Mouse (Mus musculus): ENCODE data around the gene Abhd8. TPM values are rescaled to one million over a fixed set of nuclear protein-coding genes. Genes with fewer than 3 reads are reported as not detected.

Gene Abhd8
- polyA plus RNA-seq, 1 experiment from 2014 or later = 63.4 TPM

DNA sequence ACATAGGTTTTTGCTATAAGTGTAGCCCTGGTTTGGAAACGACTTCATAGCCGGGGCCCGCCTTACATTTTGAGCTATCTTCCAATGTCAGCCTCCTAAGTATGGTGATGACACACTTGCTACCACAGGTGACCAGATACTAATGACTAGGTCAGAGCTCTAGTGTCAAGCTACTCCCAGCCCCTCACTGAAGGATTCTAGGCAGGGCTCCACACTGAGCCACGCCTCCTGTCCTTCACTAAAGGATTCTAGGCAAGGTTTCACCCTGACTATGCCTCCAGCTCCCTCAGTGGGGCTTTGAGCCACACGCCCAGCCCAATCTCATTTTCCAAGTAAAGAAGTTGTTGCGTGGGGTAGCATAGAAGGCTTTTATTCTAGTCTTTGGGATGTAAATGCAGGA is 2.7 kb downstream of the Abhd8 start:
- no peak for ATAC-seq (ENCODE audit: insufficient read depth, low FRiP score, low TSS enrichment)
- no peak overlapping the region for H3K27ac ChIP-seq (ENCODE audit: low read depth, low read length)
- H3K27me3 ChIP-seq (ENCODE audit: control insufficient read depth, insufficient read depth, low read length) = no peaks in the 10 kb centered on the region
- H3K4me2 ChIP-seq (ENCODE audit: low read depth) = no peak overlapping the region
- WGBS = 89% methylated on average over 6 of the region's 6 CpGs
- peaks cover 16% of the 10 kb centered on the region for H3K4me1 ChIP-seq (ENCODE audit: control insufficient read depth, insufficient read depth, low read length)
- no peak overlapping the region for H3K9ac ChIP-seq (ENCODE audit: low read length)
- no peak for DNase-seq (ENCODE audit: low spot score)
- peaks cover 21% of the 10 kb centered on the region for H3K36me3 ChIP-seq (ENCODE audit: control insufficient read depth, insufficient read depth, low read length)
- no peaks in the 10 kb centered on the region for H3K9me3 ChIP-seq (ENCODE audit: control insufficient read depth, low read length)
- no peak overlapping the region for H3K4me3 ChIP-seq (ENCODE audit: low read depth, low read length)

DNA sequence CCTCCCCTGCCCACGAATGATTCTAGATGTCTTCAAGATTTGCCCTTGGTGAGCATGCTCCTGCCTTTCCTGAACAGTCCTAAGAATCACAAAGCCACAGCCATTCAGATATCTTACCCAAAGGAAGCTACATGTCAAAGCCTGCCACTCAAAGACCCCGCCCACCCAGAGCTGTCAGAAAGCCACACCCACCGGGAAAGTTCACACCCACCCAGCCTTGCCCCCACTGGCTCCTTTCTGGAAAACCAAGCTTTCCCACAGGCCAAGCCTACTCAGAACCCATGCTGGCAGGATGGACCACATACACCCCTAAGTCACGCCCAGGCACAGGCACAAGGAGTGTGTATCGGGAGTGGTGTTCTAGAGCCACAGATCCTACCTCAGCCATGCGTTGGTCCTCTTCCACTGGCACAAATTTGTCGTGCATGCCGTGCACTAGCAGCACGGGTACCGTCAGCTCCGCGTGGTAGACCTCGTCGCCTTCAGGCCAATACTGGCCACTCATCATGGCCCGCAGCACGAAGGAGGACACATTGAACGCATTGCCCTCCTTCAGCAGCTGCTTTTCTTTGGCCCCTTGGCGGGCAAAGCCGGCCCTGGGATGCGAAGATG is 5.7 kb downstream of the Abhd8 start:
- no peak for DNase-seq (ENCODE audit: low spot score)
- peaks cover 5% of the 10 kb centered on the region; the same call in 1 of the 2 replicates for H3K4me1 ChIP-seq (ENCODE audit: control insufficient read depth, insufficient read depth, low read length)
- no peaks in the 10 kb centered on the region for H3K9me3 ChIP-seq (ENCODE audit: control insufficient read depth, low read length)
- no peak overlapping the region for H3K9ac ChIP-seq (ENCODE audit: low read length)
- H3K4me2 ChIP-seq (ENCODE audit: low read depth) = no peak overlapping the region
- peaks cover 21% of the 10 kb centered on the region for H3K36me3 ChIP-seq (ENCODE audit: control insufficient read depth, insufficient read depth, low read length)
- no peak overlapping the region for H3K27ac ChIP-seq (ENCODE audit: low read depth, low read length)
- no peaks in the 10 kb centered on the region for H3K27me3 ChIP-seq (ENCODE audit: control insufficient read depth, insufficient read depth, low read length)
- H3K4me3 ChIP-seq (ENCODE audit: low read depth, low read length) = no peak overlapping the region
- WGBS = 86% methylated on average over 20 of the region's 20 CpGs
- no peak for ATAC-seq (ENCODE audit: insufficient read depth, low FRiP score, low TSS enrichment)

DNA sequence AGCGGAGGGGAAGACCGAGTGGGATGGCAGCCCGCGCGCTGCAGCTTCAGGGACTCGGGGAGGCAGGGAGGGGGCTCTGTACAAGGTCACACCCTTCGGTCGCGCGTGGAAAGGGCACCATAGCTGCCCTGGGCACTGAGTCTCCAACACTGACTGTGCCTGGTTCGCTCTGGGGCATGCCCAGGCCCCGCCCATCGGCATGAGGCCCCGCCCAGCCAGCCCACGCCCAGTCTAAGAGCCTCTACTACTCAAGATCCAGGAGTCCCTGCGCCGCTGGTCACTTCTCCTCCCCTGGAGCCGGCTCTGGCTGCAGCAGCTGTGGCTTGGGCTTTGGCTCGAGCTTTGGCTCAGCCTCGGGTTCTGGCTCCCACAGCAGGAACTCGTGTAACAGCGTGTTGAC is 6.5 kb downstream of the Abhd8 start:
- Histone ChIP-seq H3K27ac (ENCODE audit: low read depth, low read length) (no peak overlapping the region), H3K9me3 (ENCODE audit: control insufficient read depth, low read length) (no peaks in the 10 kb centered on the region), H3K36me3 (ENCODE audit: control insufficient read depth, insufficient read depth, low read length) (peaks cover 21% of the 10 kb centered on the region), H3K4me2 (ENCODE audit: low read depth) (no peak overlapping the region), H3K4me1 (ENCODE audit: control insufficient read depth, insufficient read depth, low read length) (no peaks in the 10 kb centered on the region), H3K4me3 (ENCODE audit: low read depth, low read length) (no peak overlapping the region), H3K27me3 (ENCODE audit: control insufficient read depth, insufficient read depth, low read length) (no peaks in the 10 kb centered on the region), H3K9ac (ENCODE audit: low read length) (no peak overlapping the region)
- DNase-seq (ENCODE audit: low spot score) (no peak), ATAC-seq (ENCODE audit: insufficient read depth, low FRiP score, low TSS enrichment) (no peak)
- WGBS = 42% methylated on average over 22 of the region's 22 CpGs

DNA sequence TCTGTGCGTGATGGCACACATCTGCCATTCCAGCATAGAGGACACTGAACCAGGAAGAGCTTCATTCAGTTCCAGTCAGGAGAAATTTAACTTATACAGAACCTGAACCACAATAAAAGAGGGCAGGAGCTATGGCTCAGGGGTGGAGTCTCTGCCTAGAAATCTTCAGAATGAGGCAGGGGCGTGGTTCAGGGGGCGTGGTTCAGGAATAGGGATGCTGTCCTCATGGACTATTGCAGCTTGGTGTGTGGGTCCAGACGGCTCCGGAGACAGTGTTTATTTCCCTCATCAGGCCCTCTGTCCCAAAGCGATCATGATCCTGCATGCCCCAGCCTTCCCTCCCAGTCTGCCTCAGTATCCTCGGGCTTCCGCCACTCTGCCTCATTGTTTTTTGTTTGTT is 8.8 kb downstream of the Abhd8 start:
- no peak overlapping the region for H3K4me3 ChIP-seq (ENCODE audit: low read depth, low read length)
- peaks cover 15% of the 10 kb centered on the region for H3K36me3 ChIP-seq (ENCODE audit: control insufficient read depth, insufficient read depth, low read length)
- DNase-seq (ENCODE audit: low spot score) (no peak), ATAC-seq (ENCODE audit: insufficient read depth, low FRiP score, low TSS enrichment) (no peak)
- H3K4me2 ChIP-seq (ENCODE audit: low read depth) = no peak overlapping the region
- H3K9ac ChIP-seq (ENCODE audit: low read length) = no peak overlapping the region
- H3K4me1 ChIP-seq (ENCODE audit: control insufficient read depth, insufficient read depth, low read length) = no peaks in the 10 kb centered on the region
- no peaks in the 10 kb centered on the region for H3K9me3 ChIP-seq (ENCODE audit: control insufficient read depth, low read length)
- H3K27me3 ChIP-seq (ENCODE audit: control insufficient read depth, insufficient read depth, low read length) = no peaks in the 10 kb centered on the region
- 82% methylated on average over 8 of the region's 8 CpGs for WGBS
- H3K27ac ChIP-seq (ENCODE audit: low read depth, low read length) = no peak overlapping the region

DNA sequence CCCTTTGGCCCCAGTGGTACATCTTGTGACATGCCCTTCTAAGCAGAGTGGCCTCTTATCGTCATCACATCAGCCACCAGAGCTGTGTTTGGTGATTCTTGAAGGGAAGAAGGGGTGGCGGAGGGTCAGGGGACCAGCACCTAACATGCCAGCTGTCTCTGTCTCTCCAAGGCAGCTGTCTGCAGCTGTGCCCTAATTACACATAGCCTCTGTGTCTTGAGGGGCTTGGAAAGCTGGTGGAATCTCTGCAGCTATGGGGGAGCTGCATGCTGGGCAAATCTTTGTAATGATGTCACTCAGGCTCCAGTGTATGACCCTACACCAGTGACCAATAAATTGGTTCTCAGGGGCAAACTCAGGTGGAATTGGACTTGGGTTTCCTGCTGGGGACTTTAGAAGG is 10.8 kb downstream of the Abhd8 start:
- Histone ChIP-seq H3K4me3 (ENCODE audit: low read depth, low read length) (no peak overlapping the region), H3K4me2 (ENCODE audit: low read depth) (no peak overlapping the region), H3K9ac (ENCODE audit: low read length) (no peak overlapping the region), H3K9me3 (ENCODE audit: control insufficient read depth, low read length) (no peaks in the 10 kb centered on the region), H3K27ac (ENCODE audit: low read depth, low read length) (no peak overlapping the region), H3K36me3 (ENCODE audit: control insufficient read depth, insufficient read depth, low read length) (peaks cover 10% of the 10 kb centered on the region), H3K4me1 (ENCODE audit: control insufficient read depth, insufficient read depth, low read length) (no peaks in the 10 kb centered on the region), H3K27me3 (ENCODE audit: control insufficient read depth, insufficient read depth, low read length) (no peaks in the 10 kb centered on the region)
- ATAC-seq (ENCODE audit: insufficient read depth, low FRiP score, low TSS enrichment) = no peak
- no peak for DNase-seq (ENCODE audit: low spot score)
- WGBS = 86% methylated on average over 2 of the region's 2 CpGs

DNA sequence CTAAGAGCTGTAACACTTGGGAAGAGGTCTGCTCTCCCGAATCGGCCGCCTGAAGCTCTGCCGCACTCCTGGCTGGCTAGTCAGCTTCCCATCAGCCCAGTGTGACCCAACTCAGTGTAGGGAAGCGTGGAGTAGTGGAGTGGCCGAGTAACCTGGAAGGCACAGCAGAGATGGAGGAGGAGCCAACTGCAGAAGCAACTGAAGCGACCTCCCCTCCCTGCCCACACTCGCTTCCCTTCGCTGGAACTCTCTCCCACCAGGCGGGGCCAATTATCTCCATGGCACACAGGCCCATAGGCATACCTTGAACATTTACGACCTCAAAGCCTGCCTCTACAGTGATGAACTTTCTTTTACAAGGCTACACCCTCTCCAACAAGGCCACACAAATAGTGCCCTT is 11.7 kb downstream of the Abhd8 start:
- H3K4me1 ChIP-seq (ENCODE audit: control insufficient read depth, insufficient read depth, low read length) = no peaks in the 10 kb centered on the region
- WGBS = 43% methylated on average over 11 of the region's 11 CpGs
- H3K36me3 ChIP-seq (ENCODE audit: control insufficient read depth, insufficient read depth, low read length) = peaks cover 1% of the 10 kb centered on the region
- no peaks in the 10 kb centered on the region for H3K27me3 ChIP-seq (ENCODE audit: control insufficient read depth, insufficient read depth, low read length)
- no peaks in the 10 kb centered on the region for H3K9me3 ChIP-seq (ENCODE audit: control insufficient read depth, low read length)
- no peak overlapping the region for H3K27ac ChIP-seq (ENCODE audit: low read depth, low read length)
- no peak for ATAC-seq (ENCODE audit: insufficient read depth, low FRiP score, low TSS enrichment)
- DNase-seq (ENCODE audit: low spot score) = no peak
- H3K9ac ChIP-seq (ENCODE audit: low read length) = no peak overlapping the region
- H3K4me3 ChIP-seq (ENCODE audit: low read depth, low read length) = no peak overlapping the region
- no peak overlapping the region for H3K4me2 ChIP-seq (ENCODE audit: low read depth)

DNA sequence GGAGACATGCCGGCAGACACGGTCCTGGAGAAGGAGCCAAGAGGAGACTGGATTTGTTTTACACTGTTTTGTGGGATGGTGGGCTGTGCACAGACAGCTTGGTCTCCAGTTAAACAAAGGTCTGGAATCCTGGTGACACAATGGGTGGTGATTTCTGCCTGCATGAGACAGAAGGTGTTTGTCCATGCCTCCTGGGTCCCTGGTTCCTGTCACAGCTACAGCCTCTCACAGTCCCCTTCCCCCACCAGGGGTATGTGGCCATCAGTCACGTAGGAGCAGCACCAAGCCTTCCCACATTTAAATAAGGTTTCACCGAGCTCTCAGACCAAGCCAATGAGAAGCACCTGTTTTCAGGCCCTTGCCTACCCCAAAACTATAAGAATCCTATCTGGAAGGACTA is 12.1 kb downstream of the Abhd8 start:
- Histone ChIP-seq H3K4me1 (ENCODE audit: control insufficient read depth, insufficient read depth, low read length) (no peaks in the 10 kb centered on the region), H3K4me3 (ENCODE audit: low read depth, low read length) (no peak overlapping the region), H3K36me3 (ENCODE audit: control insufficient read depth, insufficient read depth, low read length) (no peaks in the 10 kb centered on the region), H3K27me3 (ENCODE audit: control insufficient read depth, insufficient read depth, low read length) (no peaks in the 10 kb centered on the region), H3K9me3 (ENCODE audit: control insufficient read depth, low read length) (no peaks in the 10 kb centered on the region), H3K4me2 (ENCODE audit: low read depth) (no peak overlapping the region), H3K27ac (ENCODE audit: low read depth, low read length) (no peak overlapping the region), H3K9ac (ENCODE audit: low read length) (no peak overlapping the region)
- 60% methylated on average over 4 of the region's 4 CpGs for WGBS
- DNase-seq (ENCODE audit: low spot score) (no peak), ATAC-seq (ENCODE audit: insufficient read depth, low FRiP score, low TSS enrichment) (no peak)

DNA sequence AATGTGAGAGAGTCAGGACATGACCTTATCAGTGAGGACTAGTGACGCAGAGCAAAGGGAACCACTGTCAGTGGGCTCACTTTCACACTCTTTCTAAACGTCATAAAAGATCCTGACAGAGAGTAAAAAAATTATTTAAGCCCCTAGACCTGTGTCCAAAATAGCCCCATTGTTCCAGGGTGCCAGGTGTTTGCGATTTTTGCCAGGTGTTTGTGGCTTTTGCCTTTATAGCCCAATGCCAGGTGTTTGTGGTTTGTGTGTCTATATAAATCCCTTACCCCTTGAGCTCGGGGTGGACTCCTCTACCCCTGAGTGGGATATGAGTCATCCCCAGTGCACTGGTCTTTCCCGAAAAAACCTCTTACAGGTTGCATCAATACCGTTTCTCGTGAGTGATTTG is 18.4 kb downstream of the Abhd8 start:
- no peaks in the 10 kb centered on the region for H3K9me3 ChIP-seq (ENCODE audit: control insufficient read depth, low read length)
- no peaks in the 10 kb centered on the region for H3K4me1 ChIP-seq (ENCODE audit: control insufficient read depth, insufficient read depth, low read length)
- DNase-seq (ENCODE audit: low spot score) (no peak), ATAC-seq (ENCODE audit: insufficient read depth, low FRiP score, low TSS enrichment) (no peak)
- H3K4me2 ChIP-seq (ENCODE audit: low read depth) = no peak overlapping the region
- H3K9ac ChIP-seq (ENCODE audit: low read length) = no peak overlapping the region
- H3K27ac ChIP-seq (ENCODE audit: low read depth, low read length) = no peak overlapping the region
- WGBS = 86% methylated on average over 7 of the region's 7 CpGs
- H3K4me3 ChIP-seq (ENCODE audit: low read depth, low read length) = no peak overlapping the region
- H3K27me3 ChIP-seq (ENCODE audit: control insufficient read depth, insufficient read depth, low read length) = no peaks in the 10 kb centered on the region
- H3K36me3 ChIP-seq (ENCODE audit: control insufficient read depth, insufficient read depth, low read length) = no peaks in the 10 kb centered on the region

DNA sequence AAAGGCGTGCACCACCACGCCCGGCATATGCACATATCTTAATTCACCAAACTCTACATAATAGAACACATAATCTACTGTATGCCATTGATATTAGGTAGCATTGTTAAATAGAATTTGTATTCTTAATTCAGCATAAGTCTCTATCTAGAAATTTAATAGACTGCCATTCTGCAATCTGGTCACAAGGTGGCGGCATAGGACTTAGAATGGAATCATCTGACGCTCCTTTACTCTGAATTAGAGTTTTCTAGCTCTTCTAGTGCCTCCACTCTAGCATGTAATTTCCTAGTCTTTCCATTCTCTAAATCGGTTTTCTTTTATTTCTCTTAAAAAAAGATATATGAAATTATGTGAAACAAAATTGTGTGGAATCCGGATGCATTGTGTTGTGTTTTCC is 22.1 kb downstream of the Abhd8 start:
- H3K4me1 ChIP-seq (ENCODE audit: control insufficient read depth, insufficient read depth, low read length) = no peaks in the 10 kb centered on the region
- 1% methylated on average over 7 of the region's 7 CpGs for WGBS
- H3K36me3 ChIP-seq (ENCODE audit: control insufficient read depth, insufficient read depth, low read length) = no peaks in the 10 kb centered on the region
- no peaks in the 10 kb centered on the region for H3K9me3 ChIP-seq (ENCODE audit: control insufficient read depth, low read length)
- peak; percentile 64 for DNase-seq (ENCODE audit: low spot score)
- H3K9ac ChIP-seq (ENCODE audit: low read length) = no peak overlapping the region
- H3K4me3 ChIP-seq (ENCODE audit: low read depth, low read length) = no peak overlapping the region
- ATAC-seq (ENCODE audit: insufficient read depth, low FRiP score, low TSS enrichment) = no peak
- no peak overlapping the region for H3K4me2 ChIP-seq (ENCODE audit: low read depth)
- H3K27ac ChIP-seq (ENCODE audit: low read depth, low read length) = no peak overlapping the region
- no peaks in the 10 kb centered on the region for H3K27me3 ChIP-seq (ENCODE audit: control insufficient read depth, insufficient read depth, low read length)
